Mouse (Mus musculus) lung, postnatal 36 days (tissue): ENCODE measurements around the gene Meis3.
A peak's percentile ranks its signal among the peaks of the same experiment; 100 is the strongest.

Source experiments
- DNase-seq: peaks from one replicate; pipeline ENCODE4 v3.0.0; 2022; ENCODE audit warnings: mixed read lengths

The Meis3 gene

GRCm38 (mm10) chr7:16174597-16175541 lies at the start of gene Meis3:
TSS of gene Meis3 (plus strand) at chr7:16175090.
- peak; percentile 38 for DNase-seq

- no peak for DNase-seq
Observed at GRCm38 (mm10) chr7:16125829-16126228, 49.1 kb upstream of the Meis3 start.

GRCm38 (mm10) chr7:16128344-16128743 lies 46.5 kb upstream of the Meis3 start:
- DNase-seq: no peak

- no peak for DNase-seq
Observed at GRCm38 (mm10) chr7:16128899-16129298, 46.0 kb upstream of the Meis3 start.

GRCm38 (mm10) chr7:16129421-16129845 lies 45.5 kb upstream of the Meis3 start, which contains the start of gene Slc8a2:
TSS of gene Slc8a2 (plus strand) at chr7:16129826.
- peak; percentile 79 for DNase-seq

- DNase-seq: no peak
Observed at GRCm38 (mm10) chr7:16129846-16130691, 44.8 kb upstream of the Meis3 start.

GRCm38 (mm10) chr7:16130956-16131634 lies 43.8 kb upstream of the Meis3 start:
- no peak for DNase-seq

- DNase-seq: no peak
Observed at GRCm38 (mm10) chr7:16132161-16132581, 42.7 kb upstream of the Meis3 start.

GRCm38 (mm10) chr7:16132926-16133325 lies 42.0 kb upstream of the Meis3 start:
- no peak for DNase-seq

GRCm38 (mm10) chr7:16133691-16134090 lies 41.2 kb upstream of the Meis3 start:
- DNase-seq: no peak

- no peak for DNase-seq
Observed at GRCm38 (mm10) chr7:16134951-16135392, 39.9 kb upstream of the Meis3 start.

GRCm38 (mm10) chr7:16146489-16147410 lies 28.1 kb upstream of the Meis3 start:
- no peak for DNase-seq

- DNase-seq: peak; percentile 61
Observed at GRCm38 (mm10) chr7:16147643-16148042, 27.2 kb upstream of the Meis3 start.

- DNase-seq: peak; percentile 40
Observed at GRCm38 (mm10) chr7:16149241-16149640, 25.6 kb upstream of the Meis3 start.

GRCm38 (mm10) chr7:16150191-16151145 lies 24.4 kb upstream of the Meis3 start:
- DNase-seq: no peak

- DNase-seq: peak; percentile 48
Observed at GRCm38 (mm10) chr7:16153522-16153921, 21.4 kb upstream of the Meis3 start.

GRCm38 (mm10) chr7:16155132-16155872 lies 19.6 kb upstream of the Meis3 start:
- DNase-seq: peak; percentile 9

GRCm38 (mm10) chr7:16156105-16156714 lies 18.7 kb upstream of the Meis3 start:
- no peak for DNase-seq

GRCm38 (mm10) chr7:16158735-16159134 lies 16.2 kb upstream of the Meis3 start:
- no peak for DNase-seq
